Mouse (Mus musculus) c-Kit-positive CD71-positive TER-119-negative erythroid progenitor cells, embryonic 14.5 days (primary cell): ENCODE results near the gene Gm5136.

Experiments used
- DNase-seq: peaks from one replicate; pipeline ENCODE4 v3.0.0-alpha.2; 2013; ENCODE audit warnings: low read depth

The Gm5136 gene

DNA sequence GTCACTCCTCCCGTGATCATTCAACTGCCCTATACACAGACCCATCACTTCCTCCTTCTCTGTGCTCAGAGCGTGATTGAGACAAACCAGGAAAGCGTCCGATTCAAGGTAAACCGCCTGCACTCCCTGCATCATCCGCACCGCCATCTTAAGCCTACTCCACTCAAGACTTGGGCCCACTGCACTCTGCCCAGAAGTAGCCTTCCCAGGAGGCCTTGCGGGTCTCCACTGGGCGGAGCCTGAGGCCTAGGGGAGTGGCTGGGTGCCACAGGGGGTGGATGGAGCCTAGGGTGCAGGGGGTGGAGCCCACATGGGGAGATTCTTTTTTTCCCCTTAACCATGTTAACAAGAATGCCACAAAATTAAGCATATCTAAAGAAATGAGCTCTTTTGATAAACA is at the start of gene Gm5136:
Gene Gm5136 (minus strand): TSS at position 215 of the 400 bp plus-strand sequence.
- DNase-seq, result no peak

DNA sequence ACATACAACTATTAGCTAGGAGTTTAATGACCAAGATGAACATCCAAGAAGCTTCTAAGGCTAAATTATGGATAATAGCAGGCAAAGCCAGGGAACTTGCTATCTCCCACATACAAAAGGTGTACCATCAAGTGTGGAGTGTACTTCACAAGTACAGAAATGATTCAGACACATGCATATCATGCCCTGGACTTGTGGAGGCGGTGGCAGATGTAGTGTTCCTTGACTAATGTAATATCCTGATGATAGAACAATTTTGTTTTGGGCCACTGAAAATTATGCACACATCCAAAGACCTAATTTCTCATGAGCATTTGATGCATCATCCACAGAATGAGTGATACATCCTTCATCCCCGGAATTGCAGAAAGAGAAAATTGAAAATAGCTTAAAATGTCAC is 43.8 kb upstream of the Gm5136 start:
- no peak for DNase-seq

DNA sequence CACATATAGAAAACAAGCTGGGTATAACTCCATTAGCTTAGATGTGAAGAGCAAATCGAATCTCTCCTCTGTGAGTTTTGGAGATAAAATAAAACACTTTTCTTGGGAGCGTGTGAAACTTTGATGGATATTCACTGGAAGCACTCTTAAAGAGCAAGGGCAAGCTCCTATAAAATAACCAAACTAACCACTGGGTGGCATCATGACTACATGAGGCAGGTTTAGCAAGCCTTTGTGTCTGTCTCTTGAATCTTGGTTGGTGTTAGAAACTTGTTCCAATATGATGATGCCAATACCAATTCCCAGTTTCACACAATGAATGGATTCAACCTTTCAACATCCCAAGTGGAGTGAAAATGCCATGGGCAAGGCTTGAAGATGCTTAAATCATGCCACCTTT is 34.0 kb upstream of the Gm5136 start:
- no peak for DNase-seq

DNA sequence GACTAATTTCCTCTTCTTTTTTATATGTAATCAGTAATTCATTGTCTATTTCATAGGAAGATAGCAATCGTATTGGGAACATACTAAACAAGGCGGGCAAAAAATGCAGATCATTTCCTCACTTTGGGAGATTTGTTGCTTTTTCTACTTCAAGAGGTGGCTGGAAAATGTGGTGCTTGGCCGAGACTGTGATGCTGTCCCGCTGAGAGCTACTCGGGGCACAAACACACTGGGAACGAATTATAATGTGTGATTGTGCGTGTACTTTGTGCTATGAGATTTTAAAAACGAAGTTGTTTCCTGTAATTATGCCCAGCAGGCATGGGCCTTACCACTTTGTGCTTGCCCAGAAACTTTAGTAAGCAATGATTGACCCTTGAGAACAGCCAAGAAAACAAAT is 29.0 kb upstream of the Gm5136 start:
- DNase-seq, result no peak

DNA sequence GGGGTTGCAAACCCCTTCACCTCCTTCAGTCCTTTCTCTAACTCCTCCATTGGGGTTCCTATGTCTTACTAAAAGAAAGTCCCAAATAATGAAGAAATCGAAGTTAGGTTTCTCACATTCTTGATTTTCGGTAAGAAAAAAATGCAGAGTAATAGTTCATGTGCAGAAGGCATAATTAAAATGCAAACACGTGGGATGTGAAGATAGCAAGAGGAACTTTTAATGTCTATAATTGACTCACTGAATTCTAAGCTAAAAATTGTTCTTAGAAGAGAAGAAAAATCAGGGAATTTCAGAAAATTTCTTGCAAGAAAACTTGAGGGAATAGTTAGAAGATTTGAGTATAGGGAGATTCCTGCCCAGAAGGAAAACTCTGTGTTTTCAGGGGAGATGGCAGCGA is 26.4 kb upstream of the Gm5136 start:
- no peak for DNase-seq

DNA sequence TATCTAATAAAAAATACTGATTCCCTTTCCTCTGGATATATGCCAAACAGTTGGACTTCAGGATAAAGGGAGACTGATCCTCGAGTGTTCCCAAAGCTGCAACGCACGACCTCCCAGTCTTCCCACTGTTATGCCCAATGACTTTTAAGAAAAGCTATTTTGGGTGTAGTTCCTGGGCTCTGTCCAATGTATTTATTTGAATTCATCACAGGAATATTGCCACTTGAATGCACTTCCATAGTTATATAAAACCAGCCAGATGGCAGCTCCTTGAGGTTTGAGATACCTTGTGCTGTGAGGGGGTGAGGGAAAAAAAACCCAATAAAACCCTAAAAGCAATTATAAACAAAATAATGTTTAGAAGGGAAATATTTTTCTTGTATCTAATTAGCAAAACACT is 24.9 kb upstream of the Gm5136 start:
- no peak for DNase-seq

DNA sequence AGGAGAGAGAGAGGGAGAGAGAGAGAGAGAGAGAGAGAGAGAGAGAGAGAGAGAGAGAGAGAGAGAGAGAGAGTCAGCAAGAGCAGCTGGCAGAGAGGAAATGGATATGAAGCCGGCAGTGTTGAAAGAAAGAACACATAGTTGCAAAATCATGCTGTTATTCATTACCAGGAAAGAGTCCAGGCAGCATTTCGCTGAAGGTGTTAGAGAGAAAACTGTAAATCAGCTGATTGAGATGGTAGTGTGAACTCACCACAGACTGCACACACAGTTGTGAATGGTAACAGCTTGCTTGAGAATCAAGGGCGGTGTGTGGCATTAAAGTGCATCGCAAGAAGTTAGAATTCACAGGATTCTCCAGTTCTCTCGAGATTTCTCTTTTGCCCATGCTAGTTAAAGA is 10.6 kb upstream of the Gm5136 start:
- DNase-seq, result no peak

DNA sequence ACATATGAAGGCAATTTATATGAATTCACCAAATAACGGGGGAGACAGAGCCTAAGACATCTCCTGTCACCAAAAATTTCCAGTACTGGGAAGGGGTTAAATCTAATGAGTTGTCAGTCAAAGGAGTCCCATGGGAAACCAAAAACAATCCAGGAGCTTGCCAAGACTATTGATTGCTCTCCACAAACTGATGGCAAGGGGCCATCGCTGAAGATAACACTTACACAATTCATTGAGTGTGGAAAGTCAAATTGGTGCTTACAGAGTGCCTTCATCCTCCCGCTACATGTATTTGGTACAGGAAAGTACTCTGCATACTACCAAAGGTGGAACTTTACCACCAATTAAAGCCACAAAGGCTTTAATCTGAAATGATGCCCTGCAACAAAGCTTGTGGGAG is 5.7 kb upstream of the Gm5136 start:
- no peak for DNase-seq

DNA sequence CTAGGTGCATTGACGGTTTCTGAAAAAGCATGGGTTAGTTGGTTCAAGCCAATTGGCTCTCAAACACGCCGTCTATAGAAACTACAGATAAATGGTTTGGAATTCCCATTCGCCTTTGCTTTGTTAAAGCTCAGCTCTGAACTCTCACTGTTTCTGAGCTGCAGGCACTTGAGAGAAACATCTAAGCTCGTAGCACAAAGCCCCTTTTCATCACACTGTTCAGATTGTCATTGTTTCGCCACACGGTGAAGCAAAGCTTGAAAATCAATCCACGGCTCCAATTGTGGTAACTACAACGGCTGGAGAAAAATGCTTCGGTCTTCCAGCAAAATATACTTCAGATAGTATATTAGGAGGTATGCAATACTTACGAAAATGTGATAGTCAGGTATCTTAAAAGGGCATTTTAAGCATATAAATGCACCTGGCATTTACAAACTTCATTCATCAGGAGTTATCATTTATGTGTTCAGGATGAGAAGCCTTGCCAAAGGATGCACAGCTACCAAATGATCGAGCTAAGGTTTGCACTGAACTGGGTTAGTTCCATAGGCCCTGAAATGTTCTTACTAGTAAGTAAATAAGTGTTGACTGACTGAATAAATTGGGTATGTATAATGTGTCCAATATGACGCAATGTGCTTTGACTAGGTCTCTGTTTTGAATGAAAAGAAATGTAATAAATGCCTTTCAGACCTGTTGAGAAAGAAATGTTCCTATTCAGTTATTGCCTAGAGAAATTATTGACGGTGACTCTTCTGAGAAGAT is 1.6 kb upstream of the Gm5136 start:
- DNase-seq, result no peak

DNA sequence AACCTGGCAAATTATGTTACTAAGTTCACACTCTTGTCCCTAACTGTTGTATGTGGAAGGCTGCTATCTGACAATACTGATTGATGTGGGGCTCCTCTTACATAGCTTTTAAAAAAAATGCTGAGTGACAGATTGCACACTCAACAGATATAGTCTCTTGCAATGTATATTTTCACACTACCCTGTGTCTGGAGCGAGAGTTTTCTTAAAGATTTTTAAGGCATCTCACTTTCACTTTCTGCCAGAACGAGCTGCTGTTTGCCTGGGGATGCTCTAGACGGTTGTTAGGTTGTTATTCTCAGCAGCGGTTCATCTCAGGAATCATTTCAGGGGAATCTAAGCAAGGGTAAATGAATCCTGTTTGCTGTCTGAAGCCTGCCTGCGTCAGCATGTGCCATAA is 2.9 kb downstream of the Gm5136 start:
- no peak for DNase-seq

DNA sequence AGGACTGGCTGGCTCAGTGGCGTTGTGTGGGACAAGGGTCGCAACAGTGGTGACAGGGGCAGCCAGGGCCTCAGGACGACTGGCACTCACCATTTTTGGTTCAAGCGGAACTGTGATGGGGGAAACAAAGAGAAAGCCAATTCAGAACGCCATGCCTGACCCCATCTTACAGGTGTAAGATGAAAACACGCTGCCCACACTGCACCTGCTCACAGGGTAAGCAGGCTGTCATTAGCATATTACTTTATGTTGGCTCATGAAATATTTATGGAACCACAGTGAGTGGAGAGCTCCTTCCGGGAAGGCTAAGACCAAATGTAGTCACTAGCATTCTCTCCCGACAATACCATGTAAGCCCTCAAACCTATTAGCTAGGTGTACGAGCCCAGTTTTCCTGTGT is 9.0 kb downstream of the Gm5136 start:
- DNase-seq, result no peak

DNA sequence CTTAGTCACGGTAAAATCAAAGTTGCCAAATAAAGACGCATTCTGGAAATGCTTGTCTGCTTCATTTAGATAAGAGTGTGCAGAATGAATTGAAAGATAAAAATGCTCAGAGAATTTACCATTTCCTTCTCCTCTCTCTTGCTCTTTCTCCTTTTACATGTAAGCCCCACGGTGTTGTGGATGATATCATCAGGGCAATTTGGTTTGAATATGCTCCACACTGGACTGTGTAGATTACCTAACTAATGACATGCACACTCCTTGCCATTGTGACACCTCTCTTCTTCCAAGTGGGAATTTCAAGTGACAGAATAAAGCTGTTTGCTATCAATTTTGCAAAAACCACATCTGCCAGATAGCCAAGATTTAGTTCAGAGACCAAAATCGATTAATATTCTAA is 13.3 kb downstream of the Gm5136 start:
- DNase-seq, result no peak

DNA sequence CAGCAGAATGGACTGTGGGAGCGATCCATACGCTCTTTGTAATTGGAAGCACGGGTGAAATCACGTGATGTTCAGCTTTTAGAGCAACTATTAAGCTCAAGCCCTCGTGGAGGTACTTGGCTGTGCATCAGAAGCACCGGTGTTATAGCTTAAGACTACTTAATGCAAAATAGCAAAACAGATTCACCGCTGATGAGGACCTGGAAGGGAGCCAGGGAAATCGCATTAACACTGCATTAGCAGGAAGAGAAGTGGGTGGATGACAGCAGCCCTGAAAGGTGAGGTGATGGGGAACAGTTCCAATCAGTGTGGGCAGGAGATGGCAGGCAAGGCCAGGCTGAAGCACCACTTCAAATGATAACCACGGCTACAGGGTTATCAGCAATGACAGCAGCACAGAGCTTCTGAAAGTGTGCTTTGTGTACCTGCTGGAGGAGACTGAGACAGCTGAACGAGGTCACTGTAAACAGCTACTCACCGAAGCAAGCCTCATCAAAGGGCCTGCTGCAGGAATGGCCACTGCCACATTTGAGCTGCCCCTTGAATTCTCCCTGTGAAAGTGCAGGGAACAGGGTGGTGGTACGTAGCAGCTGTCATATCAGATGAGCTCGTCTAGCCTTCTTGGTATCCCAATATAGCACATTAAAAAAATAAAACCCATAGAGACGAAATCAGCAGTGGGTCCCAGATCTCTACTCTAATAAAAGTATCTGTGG is 20.1 kb downstream of the Gm5136 start:
- no peak for DNase-seq

DNA sequence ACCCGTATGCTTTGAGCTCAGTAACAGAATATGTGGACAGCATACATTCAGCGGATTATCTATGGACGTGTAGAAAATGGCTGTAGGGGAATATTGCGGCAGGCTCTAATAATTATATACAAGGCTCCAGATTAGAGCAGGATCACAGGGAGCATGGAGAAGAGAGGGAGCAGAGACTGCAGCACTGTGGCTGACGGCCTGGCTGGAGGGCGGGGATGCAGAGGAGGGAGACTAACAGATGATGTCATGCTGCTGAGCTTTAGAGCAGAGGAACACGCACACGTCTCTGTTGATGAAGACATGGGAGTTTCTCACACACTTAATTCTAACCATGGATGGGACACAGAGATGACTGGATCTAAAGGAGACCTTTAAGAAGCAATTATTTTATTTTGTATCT is 22.9 kb downstream of the Gm5136 start:
- no peak for DNase-seq

DNA sequence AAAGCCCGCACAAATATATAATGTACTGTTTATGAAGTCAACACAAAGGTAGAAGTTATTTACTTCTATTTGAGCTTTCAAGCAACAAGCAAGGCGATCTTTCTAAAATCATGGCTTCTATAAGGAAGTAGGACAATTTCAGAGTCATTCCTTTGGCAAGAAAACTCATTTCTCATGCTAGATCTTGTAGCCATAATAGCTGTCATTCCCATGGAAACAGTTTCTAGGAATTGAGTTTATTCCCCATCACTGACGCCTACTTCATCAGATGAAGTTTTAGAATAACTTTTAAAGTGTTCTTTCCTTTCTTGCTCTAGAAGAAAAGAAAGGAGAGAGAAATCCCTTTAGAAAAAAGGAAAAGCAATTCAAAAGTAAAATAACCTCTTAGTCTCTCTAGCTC is 31.0 kb downstream of the Gm5136 start:
- DNase-seq, result no peak

DNA sequence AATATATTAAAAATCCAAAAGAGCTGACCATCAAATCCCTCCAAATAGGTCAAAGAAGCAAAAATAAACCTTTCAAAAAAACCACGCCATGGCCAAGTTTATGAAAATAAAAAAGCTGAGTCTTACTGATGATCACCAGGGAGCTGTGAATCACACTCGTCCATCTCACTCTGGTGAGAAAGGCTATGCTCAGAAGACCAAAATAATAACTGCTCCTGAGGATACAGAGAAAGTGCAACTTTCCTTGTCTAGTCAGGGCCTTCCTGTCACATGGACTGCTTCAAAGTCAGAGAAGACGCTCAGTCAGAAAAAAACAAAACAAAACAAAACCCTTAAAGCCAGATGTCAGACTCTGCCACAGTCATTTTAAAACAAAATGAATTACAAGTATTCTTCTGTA is 39.7 kb downstream of the Gm5136 start:
- DNase-seq, result no peak

DNA sequence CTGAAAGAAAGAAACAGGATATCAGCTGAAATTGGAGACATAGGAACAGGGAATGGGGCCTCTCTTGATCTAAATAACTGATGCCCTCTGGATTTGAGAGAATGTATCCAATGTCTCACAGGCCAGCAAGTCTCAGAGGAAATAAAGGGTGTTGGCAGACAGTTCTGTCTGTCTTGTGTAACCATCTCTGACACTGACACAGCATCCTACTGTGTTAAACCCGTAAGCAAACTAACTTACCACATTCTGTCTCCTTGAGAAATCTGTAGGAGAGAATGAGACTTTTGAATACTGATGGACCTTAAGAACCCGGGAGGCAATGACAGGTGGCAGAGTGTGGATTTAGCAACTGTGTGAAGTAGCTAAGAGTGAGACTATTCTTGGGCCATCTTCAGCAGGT is 41.7 kb downstream of the Gm5136 start:
- DNase-seq, result no peak

DNA sequence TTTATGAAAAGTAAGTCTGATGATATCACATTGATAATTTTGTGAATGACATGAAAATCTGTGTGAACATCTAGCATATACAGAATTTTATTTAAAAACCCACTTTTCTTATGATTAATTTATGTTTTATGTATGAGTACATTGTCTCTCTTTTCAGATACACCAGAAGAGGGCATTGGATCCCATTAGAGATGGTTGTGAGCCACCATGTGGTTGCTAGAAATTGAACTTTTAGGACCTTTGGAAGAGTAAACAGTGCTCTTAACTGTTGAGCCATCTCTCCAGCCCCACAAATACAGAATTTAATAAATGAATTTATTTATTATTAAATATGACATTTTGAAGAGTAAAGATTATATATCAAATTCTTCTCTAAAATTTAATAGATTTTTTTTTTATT is 42.3 kb downstream of the Gm5136 start:
- no peak for DNase-seq

DNA sequence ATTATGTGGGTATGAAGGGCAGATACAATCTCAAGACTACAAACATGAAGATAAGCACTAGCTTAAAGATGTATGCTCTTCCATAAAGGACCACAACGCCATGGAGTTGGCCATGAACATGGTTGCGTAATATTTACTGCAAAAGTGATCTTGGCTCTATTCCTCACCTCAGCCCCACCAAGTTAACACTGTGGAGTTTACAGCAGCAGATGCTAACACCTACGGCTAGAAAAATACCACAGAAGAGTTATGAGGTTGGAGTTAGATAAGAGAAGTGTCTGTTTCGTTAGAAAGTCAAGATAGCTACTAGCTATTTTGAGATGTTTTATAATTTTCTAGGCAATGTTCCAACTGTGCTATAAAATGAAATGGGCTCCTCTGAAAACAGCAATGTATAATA is 43.1 kb downstream of the Gm5136 start:
- DNase-seq, result no peak

DNA sequence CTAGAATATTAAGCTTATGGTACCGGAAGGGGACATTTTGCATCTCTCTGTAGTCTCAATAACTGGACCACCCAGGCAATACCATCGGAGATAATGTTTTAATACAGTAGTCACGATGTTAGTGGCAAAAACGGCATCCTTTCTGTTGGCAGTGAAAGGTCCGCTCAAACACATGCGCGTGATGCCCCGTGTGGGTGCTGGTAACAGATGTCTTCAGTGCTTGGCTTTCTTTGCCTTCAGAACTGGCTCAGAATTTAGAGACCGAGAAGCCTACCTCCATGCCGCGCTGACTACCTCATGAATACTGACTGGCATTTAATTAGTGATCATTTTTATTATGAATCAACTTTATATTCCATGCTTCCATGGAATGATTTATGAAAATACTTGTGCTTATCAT is 44.9 kb downstream of the Gm5136 start:
- DNase-seq, result no peak

DNA sequence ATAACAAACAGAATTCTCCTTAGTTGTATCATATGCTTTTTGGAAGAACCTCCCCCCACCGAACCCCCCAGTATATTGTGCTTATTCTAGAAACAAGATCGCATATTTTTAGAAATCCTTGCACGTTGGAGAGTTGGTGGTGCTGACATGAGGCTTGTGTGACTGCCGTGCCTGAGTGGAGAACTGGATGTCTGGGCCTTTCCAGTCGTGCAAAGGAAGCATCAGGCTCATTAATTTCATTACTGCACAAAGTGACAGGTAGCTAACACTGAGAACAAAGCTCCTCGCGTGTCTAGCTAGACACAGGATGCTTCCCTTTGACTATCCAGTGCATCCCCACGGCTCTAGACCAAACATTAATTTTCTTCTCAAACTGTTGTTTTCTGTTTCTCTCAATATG is 47.1 kb downstream of the Gm5136 start:
- DNase-seq, result no peak

DNA sequence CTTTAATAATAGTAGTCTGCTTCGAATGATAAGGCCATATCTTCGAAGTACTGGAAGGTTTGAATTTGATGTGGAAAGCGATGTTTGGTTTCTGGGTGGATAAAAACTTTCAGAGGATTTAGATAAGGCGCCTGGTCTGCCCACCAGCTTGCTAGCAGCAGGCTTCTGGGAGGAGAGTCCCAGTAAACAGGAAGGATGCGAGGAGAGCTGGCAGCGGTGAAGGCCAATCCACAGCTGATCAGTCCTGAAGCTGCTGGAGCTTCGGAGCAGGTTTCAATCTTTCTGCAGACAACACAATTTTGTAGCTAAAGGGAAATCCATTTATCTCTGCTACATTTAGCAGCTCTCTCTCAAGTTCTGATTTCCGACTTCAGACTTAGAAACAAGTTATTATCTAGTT is 47.9 kb downstream of the Gm5136 start:
- DNase-seq, result no peak

DNA sequence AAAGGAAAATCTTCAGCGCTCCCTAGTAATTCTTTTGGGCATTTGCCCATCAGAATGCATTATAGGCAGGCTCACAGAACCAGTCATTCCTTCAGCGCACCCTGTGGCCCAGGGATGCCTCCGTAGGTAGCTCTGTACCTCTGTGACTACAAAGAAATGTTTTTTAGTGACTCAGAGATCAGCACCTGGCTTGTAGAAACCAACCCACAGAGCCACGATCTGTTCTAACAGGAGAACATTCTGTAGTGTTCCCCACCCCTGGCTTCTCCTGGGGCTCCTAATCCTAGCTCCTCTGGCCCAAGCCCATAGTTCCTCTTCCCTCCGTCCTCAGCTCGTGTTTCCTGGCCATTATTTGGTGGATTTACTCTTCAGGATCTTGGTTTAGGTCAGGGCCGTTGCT is 50.8 kb downstream of the Gm5136 start:
- no peak for DNase-seq
